Mouse (Mus musculus): ENCODE measurements at regions not wholly inside any gene's neighbourhood (a gene's known extent, or its start where the extent isn't known, plus 50 kb on each side); places are given as distances from the start of the nearest gene placed in this dataset.

- DNase-seq (ENCODE audit: low spot score) (no peak), ATAC-seq (ENCODE audit: insufficient number of reproducible peaks, low FRiP score, low TSS enrichment, low read depth) (no peak)
- no peak overlapping the region for H3K27ac ChIP-seq (replicated peaks; ENCODE audit: low read depth, low read length)
- no peaks in the 10 kb centered on the region for H3K36me3 ChIP-seq (ENCODE audit: control insufficient read depth, insufficient read depth, low read length)
- H3K9ac ChIP-seq (ENCODE audit: low read length) = no peak overlapping the region
- WGBS = 57% methylated on average over 6 of the region's 6 CpGs
- H3K4me1 ChIP-seq (ENCODE audit: control insufficient read depth, insufficient read depth, low read length) = no peaks in the 10 kb centered on the region
- H3K27me3 ChIP-seq (ENCODE audit: control insufficient read depth, insufficient read depth, low read length) = no peaks in the 10 kb centered on the region
- H3K4me2 ChIP-seq (ENCODE audit: low read depth, severe bottlenecking) = no peak overlapping the region
- H3K4me3 ChIP-seq (ENCODE audit: low read depth, low read length) = no peak overlapping the region
- H3K9me3 ChIP-seq (ENCODE audit: control insufficient read depth, low read length) = no peaks in the 10 kb centered on the region
Observed at GRCm38 (mm10) chr5:64661959-64662358, 141.2 kb upstream of the Klf3 start.

GRCm38 (mm10) chr5:64662476-64662875, 140.7 kb upstream of the Klf3 start:
- Histone ChIP-seq H3K36me3 (ENCODE audit: control insufficient read depth, insufficient read depth, low read length) (no peaks in the 10 kb centered on the region), H3K9me3 (ENCODE audit: control insufficient read depth, low read length) (no peaks in the 10 kb centered on the region), H3K4me1 (ENCODE audit: control insufficient read depth, insufficient read depth, low read length) (no peaks in the 10 kb centered on the region), H3K9ac (ENCODE audit: low read length) (no peak overlapping the region), H3K4me2 (ENCODE audit: low read depth, severe bottlenecking) (no peak overlapping the region), H3K27ac (replicated peaks; ENCODE audit: low read depth, low read length) (no peak overlapping the region), H3K4me3 (ENCODE audit: low read depth, low read length) (no peak overlapping the region), H3K27me3 (ENCODE audit: control insufficient read depth, insufficient read depth, low read length) (no peaks in the 10 kb centered on the region)
- no peak for ATAC-seq (ENCODE audit: insufficient number of reproducible peaks, low FRiP score, low TSS enrichment, low read depth)
- 26% methylated on average over 7 of the region's 7 CpGs for WGBS
- DNase-seq (ENCODE audit: low spot score) = no peak

GRCm38 (mm10) chr5:64663766-64664165, 139.4 kb upstream of the Klf3 start:
- DNase-seq (ENCODE audit: low spot score) = no peak
- no peak for ATAC-seq (ENCODE audit: insufficient number of reproducible peaks, low FRiP score, low TSS enrichment, low read depth)
- Histone ChIP-seq H3K4me1 (ENCODE audit: control insufficient read depth, insufficient read depth, low read length) (no peaks in the 10 kb centered on the region), H3K4me2 (ENCODE audit: low read depth, severe bottlenecking) (no peak overlapping the region), H3K27me3 (ENCODE audit: control insufficient read depth, insufficient read depth, low read length) (no peaks in the 10 kb centered on the region), H3K4me3 (ENCODE audit: low read depth, low read length) (no peak overlapping the region), H3K9ac (ENCODE audit: low read length) (no peak overlapping the region), H3K9me3 (ENCODE audit: control insufficient read depth, low read length) (no peaks in the 10 kb centered on the region), H3K36me3 (ENCODE audit: control insufficient read depth, insufficient read depth, low read length) (no peaks in the 10 kb centered on the region), H3K27ac (replicated peaks; ENCODE audit: low read depth, low read length) (no peak overlapping the region)
- 89% methylated on average over 1 of the region's 1 CpGs for WGBS

- no peak overlapping the region for H3K27ac ChIP-seq (replicated peaks; ENCODE audit: low read depth, low read length)
- DNase-seq (ENCODE audit: low spot score) = no peak
- WGBS = 71% methylated on average over 3 of the region's 3 CpGs
Observed at GRCm38 (mm10) chr5:64665064-64665463, 138.1 kb upstream of the Klf3 start.

GRCm38 (mm10) chr5:64666256-64666655, 136.9 kb upstream of the Klf3 start:
- Histone ChIP-seq H3K27me3 (ENCODE audit: control insufficient read depth, insufficient read depth, low read length) (no peaks in the 10 kb centered on the region), H3K9ac (ENCODE audit: low read length) (no peak overlapping the region), H3K9me3 (ENCODE audit: control insufficient read depth, low read length) (no peaks in the 10 kb centered on the region), H3K4me2 (ENCODE audit: low read depth, severe bottlenecking) (no peak overlapping the region), H3K4me3 (ENCODE audit: low read depth, low read length) (no peak overlapping the region), H3K27ac (replicated peaks; ENCODE audit: low read depth, low read length) (no peak overlapping the region), H3K36me3 (ENCODE audit: control insufficient read depth, insufficient read depth, low read length) (no peaks in the 10 kb centered on the region), H3K4me1 (ENCODE audit: control insufficient read depth, insufficient read depth, low read length) (no peaks in the 10 kb centered on the region)
- DNase-seq (ENCODE audit: low spot score) (no peak), ATAC-seq (ENCODE audit: insufficient number of reproducible peaks, low FRiP score, low TSS enrichment, low read depth) (no peak)
- WGBS = 18% methylated on average over 3 of the region's 3 CpGs

More at GRCm38 (mm10) chr5:64665064-64665463, 138.1 kb upstream of the Klf3 start:
- Histone ChIP-seq H3K9me3 (ENCODE audit: control insufficient read depth, low read length) (no peaks in the 10 kb centered on the region), H3K36me3 (ENCODE audit: control insufficient read depth, insufficient read depth, low read length) (no peaks in the 10 kb centered on the region), H3K4me2 (ENCODE audit: low read depth, severe bottlenecking) (no peak overlapping the region), H3K4me3 (ENCODE audit: low read depth, low read length) (no peak overlapping the region), H3K27me3 (ENCODE audit: control insufficient read depth, insufficient read depth, low read length) (no peaks in the 10 kb centered on the region), H3K9ac (ENCODE audit: low read length) (no peak overlapping the region), H3K4me1 (ENCODE audit: control insufficient read depth, insufficient read depth, low read length) (no peaks in the 10 kb centered on the region)
- ATAC-seq (ENCODE audit: insufficient number of reproducible peaks, low FRiP score, low TSS enrichment, low read depth) = no peak

- Histone ChIP-seq H3K4me2 (ENCODE audit: low read depth, severe bottlenecking) (no peak overlapping the region), H3K4me3 (ENCODE audit: low read depth, low read length) (no peak overlapping the region), H3K9me3 (ENCODE audit: control insufficient read depth, low read length) (no peaks in the 10 kb centered on the region), H3K27ac (replicated peaks; ENCODE audit: low read depth, low read length) (no peak overlapping the region), H3K27me3 (ENCODE audit: control insufficient read depth, insufficient read depth, low read length) (no peaks in the 10 kb centered on the region), H3K36me3 (ENCODE audit: control insufficient read depth, insufficient read depth, low read length) (no peaks in the 10 kb centered on the region), H3K9ac (ENCODE audit: low read length) (no peak overlapping the region), H3K4me1 (ENCODE audit: control insufficient read depth, insufficient read depth, low read length) (no peaks in the 10 kb centered on the region)
- no peak for DNase-seq (ENCODE audit: low spot score)
- no peak for ATAC-seq (ENCODE audit: insufficient number of reproducible peaks, low FRiP score, low TSS enrichment, low read depth)
- WGBS = 85% methylated on average over 3 of the region's 3 CpGs
Observed at GRCm38 (mm10) chr5:64667053-64667452, 136.1 kb upstream of the Klf3 start.

GRCm38 (mm10) chr5:64673861-64674260, 129.3 kb upstream of the Klf3 start:
- Histone ChIP-seq H3K9me3 (ENCODE audit: control insufficient read depth, low read length) (no peaks in the 10 kb centered on the region; the same call in 1 of the 2 replicates), H3K4me1 (ENCODE audit: control insufficient read depth, insufficient read depth, low read length) (no peaks in the 10 kb centered on the region), H3K4me3 (ENCODE audit: low read depth, low read length) (no peak overlapping the region), H3K27me3 (ENCODE audit: control insufficient read depth, insufficient read depth, low read length) (no peaks in the 10 kb centered on the region), H3K9ac (ENCODE audit: low read length) (no peak overlapping the region), H3K27ac (replicated peaks; ENCODE audit: low read depth, low read length) (no peak overlapping the region), H3K36me3 (ENCODE audit: control insufficient read depth, insufficient read depth, low read length) (no peaks in the 10 kb centered on the region), H3K4me2 (ENCODE audit: low read depth, severe bottlenecking) (no peak overlapping the region)
- ATAC-seq (ENCODE audit: insufficient number of reproducible peaks, low FRiP score, low TSS enrichment, low read depth) = no peak
- no peak for DNase-seq (ENCODE audit: low spot score)
- 85% methylated on average over 2 of the region's 2 CpGs for WGBS

GRCm38 (mm10) chr5:64676214-64676945, 126.8 kb upstream of the Klf3 start:
- DNase-seq (ENCODE audit: low spot score) (no peak), ATAC-seq (ENCODE audit: insufficient number of reproducible peaks, low FRiP score, low TSS enrichment, low read depth) (no peak)
- Histone ChIP-seq H3K36me3 (ENCODE audit: control insufficient read depth, insufficient read depth, low read length) (no peaks in the 10 kb centered on the region), H3K4me1 (ENCODE audit: control insufficient read depth, insufficient read depth, low read length) (no peaks in the 10 kb centered on the region), H3K27ac (replicated peaks; ENCODE audit: low read depth, low read length) (no peak overlapping the region), H3K27me3 (ENCODE audit: control insufficient read depth, insufficient read depth, low read length) (no peaks in the 10 kb centered on the region), H3K9me3 (ENCODE audit: control insufficient read depth, low read length) (no peaks in the 10 kb centered on the region; the same call in 1 of the 2 replicates), H3K4me2 (ENCODE audit: low read depth, severe bottlenecking) (no peak overlapping the region), H3K4me3 (ENCODE audit: low read depth, low read length) (no peak overlapping the region), H3K9ac (ENCODE audit: low read length) (no peak overlapping the region)
- 96% methylated on average over 17 of the region's 17 CpGs for WGBS
